Mouse (Mus musculus) megakaryocyte, adult 5-6 weeks (primary cell): ENCODE data around the gene Ddah2. TPM values are rescaled to one million over a fixed set of nuclear protein-coding genes. Genes with fewer than 3 reads are reported as not detected.

ENCODE experiments used
- ATAC-seq: 2 replicates; pipeline ENCODE4 v1.8.0; 2016; ENCODE audit warnings: mild to moderate bottlenecking, inconsistent platforms; ENCODE audit not compliant: poor library complexity, severe bottlenecking
- total RNA-seq, 2 experiments: library from RNA; stranded (forward) in 1 of 2; stranded (reverse) in 1 of 2; fragments of 153-499, 151-499 nt in 1 of 2; fragments of 221-1000, 200-1000 nt in 1 of 2; gene quantifications; 2 replicates each; pipeline versions ENCODE4 v1.2.3 to v1.2.4; 2015 to 2017

The Ddah2 gene
- total RNA-seq, 2 experiments from 2014 or later, result 1.2 to 3.1 TPM

DNA sequence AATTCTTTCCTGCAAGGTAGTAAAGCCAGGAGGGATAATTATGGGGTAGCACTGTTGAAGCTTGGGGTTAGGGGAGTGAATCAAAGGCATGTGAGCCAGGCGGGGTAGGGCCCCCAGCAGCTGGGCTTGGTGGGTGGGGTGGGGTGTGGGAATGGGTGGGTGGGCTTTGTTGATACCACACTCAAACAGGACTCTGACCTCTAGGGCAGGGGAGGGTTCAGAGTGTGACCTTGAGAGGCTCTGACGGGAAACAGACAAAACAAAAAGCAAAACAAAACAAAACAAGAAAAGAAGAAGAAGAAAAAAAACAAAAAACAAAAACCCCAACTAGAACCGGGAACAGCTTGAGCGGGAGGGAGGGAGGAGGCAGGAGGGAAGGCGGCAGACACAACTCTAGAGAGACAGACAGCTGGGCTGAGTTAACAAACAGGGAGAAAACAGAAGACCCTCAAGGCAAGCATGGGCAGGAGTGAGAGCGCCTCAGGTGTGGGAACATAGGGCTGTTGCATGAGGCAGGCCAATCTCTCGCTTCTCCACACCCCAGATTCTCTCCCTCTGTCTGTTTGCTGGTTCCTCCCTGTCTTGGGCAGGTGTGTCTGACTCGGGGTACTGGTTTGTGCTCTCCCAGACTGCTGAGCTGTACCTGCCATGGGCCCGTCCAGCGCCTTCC lies 17.8 kb downstream of the Ddah2 start, which contains the start of gene Ly6g6e:
Gene Ly6g6e (plus strand): TSS at position 396 of the 670 bp plus-strand sequence.
- no peak for ATAC-seq

- ATAC-seq, result no peak
These were observed 18.4 kb downstream of the Ddah2 start for GRCm38 (mm10) chr17:35077285-35077684.

- ATAC-seq, result peak; percentile 76; the same call in 1 of the 2 replicates
These were observed 19.0 kb downstream of the Ddah2 start, which contains the start of gene Ly6g6d for GRCm38 (mm10) chr17:35077786-35078233. Ly6g6d (minus strand) TSS chr17:35078065.

GRCm38 (mm10) chr17:35079778-35080177 lies 20.9 kb downstream of the Ddah2 start:
- ATAC-seq, result peak; percentile 45

- ATAC-seq, result no peak
These were observed 21.4 kb downstream of the Ddah2 start for GRCm38 (mm10) chr17:35080248-35080647.

GRCm38 (mm10) chr17:35080710-35081109 lies 21.9 kb downstream of the Ddah2 start:
- ATAC-seq, result no peak

DNA sequence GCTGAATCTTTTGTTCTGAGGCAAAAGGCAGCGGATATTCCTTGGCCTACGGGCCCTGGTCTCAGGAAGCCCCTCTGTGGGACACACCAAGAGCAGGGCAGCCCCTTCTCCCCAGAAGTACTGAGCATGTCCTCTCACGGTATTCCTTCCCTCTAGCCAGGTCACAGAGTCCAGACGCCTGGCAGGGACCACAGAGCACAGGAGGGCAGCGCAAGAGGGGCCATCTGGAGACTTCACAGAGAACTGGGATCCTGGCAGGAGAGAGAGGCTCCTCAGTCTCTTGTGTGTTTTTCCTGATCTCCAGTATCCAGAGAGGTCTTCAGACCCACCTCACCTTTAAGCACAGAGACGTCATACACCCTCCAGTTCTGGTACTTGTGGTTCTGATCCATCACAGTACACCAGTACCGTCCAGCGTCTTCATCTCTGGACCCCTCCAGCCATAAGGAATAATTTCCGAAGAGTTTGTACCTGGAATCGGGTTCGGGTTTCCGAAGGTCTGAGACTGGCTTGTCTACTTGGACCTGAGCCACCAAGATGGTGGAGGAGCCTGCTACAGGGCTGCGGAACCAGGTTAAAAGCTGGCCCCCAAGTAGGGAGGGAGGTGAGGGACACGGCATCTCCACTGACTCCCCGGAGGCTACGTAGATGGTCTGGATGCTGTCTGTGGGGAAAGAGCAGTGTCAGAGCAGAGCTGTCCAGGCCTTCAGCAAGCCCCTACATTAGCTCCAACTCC lies 24.2 kb downstream of the Ddah2 start:
- no peak for ATAC-seq

DNA sequence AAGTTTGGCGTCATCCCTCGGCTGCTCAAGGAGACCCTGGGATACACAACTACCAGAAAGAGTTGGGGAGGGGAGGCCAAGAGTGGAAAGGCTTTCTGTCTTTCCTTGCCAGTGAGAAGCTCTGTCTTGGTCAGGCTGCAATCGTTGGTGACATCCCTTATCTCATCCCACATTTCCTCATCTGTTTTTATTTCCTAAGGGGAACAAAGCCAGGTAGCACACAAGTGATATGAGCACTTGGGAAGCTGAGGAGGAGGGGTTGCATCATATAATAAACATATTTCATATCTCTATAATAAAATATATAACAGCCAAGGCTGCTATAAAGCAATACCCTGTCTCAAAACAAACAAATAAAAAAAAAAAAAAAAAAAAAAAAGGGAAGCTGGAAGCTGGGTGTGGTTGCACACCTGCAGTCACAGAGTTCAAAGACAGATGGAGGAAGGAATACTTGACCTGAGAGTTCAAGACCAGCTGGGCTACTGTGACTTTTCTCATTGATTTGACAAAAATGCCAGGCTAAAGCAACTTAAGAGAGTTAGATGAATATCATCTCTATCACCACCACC lies 25.2 kb downstream of the Ddah2 start:
- no peak for ATAC-seq

GRCm38 (mm10) chr17:35085208-35085865 lies 26.5 kb downstream of the Ddah2 start, which contains the start of gene Ly6g6f:
Ly6g6f (minus strand) TSS chr17:35085610.
- ATAC-seq, result no peak

DNA sequence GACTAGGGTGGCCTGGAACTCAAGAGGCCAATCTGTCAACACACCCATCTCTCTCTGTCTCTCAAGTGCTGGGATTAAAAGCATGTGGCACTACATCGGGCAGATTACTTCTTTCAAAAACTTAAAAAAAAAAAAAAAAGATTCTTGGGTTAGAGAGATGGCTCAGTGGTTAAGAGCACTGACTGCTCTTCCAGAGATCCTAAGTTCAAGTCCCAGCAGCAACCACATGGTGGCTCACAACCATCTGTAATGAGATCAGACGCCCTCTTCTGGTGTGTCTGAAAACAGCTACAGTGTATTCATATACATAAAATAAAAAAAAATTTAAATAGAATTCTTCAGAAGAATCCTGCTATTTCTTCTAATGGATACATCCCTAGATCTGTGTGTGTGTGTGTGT lies 29.3 kb downstream of the Ddah2 start:
- ATAC-seq, result no peak

DNA sequence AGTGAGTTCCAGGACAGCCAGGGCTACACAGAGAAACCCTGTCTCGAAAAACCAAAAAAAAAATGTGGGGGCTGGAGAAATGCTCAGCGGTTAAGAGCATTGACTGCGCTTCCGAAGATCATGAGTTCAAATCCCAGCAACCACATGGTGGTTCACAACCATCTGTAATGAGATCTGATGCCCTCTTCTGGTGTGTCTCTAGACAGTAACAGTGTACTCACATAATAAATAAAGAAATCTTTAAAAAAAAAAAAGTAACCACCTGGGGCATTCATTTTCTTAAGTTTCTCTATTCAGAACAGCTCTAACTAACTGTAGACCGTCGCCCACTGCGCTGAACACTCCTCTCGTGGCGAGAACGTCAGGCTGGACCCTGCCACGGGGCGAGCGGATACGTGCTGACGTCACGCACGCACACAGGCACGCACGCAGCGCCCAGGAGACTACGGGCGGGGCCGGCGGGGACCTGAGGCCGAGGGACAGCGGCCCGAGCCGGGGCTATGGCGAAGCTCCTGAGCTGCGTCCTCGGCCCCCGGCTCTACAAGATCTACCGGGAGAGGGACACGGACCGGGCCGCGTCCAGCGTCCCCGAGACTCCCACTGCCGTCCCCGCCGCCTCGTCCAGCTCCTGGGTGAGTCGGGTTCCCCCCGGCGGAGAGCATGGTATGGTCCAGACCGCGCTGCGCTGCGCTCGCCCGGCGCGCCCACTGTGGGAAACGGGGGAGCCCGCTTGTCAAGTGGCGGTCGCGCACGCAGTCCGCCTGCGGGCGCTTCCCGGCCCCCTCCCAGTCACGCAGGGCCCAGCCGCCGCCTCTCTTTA lies 30.2 kb downstream of the Ddah2 start, which contains the start of gene Abhd16a:
Gene Abhd16a (plus strand): TSS at position 439 of the 820 bp plus-strand sequence.
- peak; percentile 99 for ATAC-seq

- ATAC-seq, result no peak
These were observed 31.5 kb downstream of the Ddah2 start for GRCm38 (mm10) chr17:35090166-35090932.

- ATAC-seq, result no peak
These were observed 33.8 kb downstream of the Ddah2 start for GRCm38 (mm10) chr17:35092403-35093198.

DNA sequence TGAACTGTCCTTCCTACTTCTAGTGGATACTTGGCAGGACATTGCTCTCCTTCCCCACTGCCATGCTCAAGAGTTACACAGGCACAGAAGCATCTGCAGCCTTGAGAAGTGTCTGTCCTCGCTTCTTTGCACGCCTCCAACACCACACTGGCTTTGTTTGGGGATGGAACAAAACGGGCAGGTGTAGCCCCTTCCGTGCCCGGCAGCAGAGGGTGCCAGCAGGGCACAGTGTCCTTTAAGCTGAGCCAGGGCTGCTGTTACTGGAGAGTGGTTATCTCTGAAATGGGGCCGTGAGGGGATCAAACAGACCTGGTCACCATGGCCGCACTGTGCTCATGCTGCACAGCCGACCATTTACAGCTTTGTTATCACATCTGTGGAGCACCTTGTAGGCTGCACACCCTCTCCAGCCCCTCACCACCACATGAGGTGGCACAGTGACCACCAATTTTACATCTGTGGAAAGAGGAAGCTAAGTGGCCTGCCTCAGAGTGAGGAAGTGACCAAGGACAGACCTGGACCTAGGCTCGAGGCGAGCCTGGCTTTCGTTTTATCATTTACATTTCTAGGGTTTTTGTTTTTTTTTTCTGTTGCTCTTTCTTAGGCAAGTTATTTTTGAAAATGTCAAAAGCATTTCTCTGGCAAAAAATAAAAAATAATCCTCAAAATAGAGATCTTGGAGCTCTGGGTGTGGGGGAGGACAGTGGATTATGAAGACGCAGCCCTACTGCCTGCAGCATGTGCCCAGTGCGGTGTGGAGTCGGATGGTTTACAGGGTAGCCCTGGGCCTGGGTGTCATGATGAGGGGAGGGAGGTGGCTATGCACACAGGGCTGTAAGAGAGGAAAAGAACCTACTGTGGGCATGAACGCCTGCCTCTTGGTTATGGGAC lies 35.9 kb downstream of the Ddah2 start:
- peak; percentile 82 for ATAC-seq

GRCm38 (mm10) chr17:35096597-35096996 lies 37.8 kb downstream of the Ddah2 start:
- ATAC-seq, result no peak

GRCm38 (mm10) chr17:35097164-35097655 lies 38.4 kb downstream of the Ddah2 start:
- no peak for ATAC-seq

- ATAC-seq, result no peak
These were observed 41.4 kb downstream of the Ddah2 start for GRCm38 (mm10) chr17:35100196-35100765.
